Mouse (Mus musculus) lung, postnatal 0 days (tissue): ENCODE results near the gene Dpm3. TPM values are rescaled to one million over a fixed set of nuclear protein-coding genes. Genes with fewer than 3 reads are reported as not detected.

ENCODE experiments used
- ATAC-seq: fragments of 200-750 bp; cut with Nextera tagmentation; 2 replicates; pipeline ENCODE4 v1.8.0; 2017; ENCODE audit warnings: moderate library complexity
- DNase-seq: peaks from one replicate; pipeline ENCODE4 v3.0.0-alpha.2; 2016; ENCODE audit warnings: low spot score
- H3K27ac ChIP-seq: fragments of 300-500 bp; sonication (generic); 2 replicates; pipeline ENCODE4 v1.5.1; 2014; ENCODE audit warnings: antibody characterized with exemption, mild to moderate bottlenecking, low read length, mixed read lengths
- H3K27me3 ChIP-seq: fragments of 300-500 bp; sonication (generic); replicated peaks from 2 replicates; pipeline ENCODE4 v1.6.1; 2014; ENCODE audit warnings: low read length, mixed read lengths; ENCODE audit not compliant: insufficient read depth
- H3K36me3 ChIP-seq: fragments of 300-500 bp; sonication (generic); 2 replicates; pipeline ENCODE4 v1.6.1; 2014; ENCODE audit warnings: low read length, mixed read lengths; ENCODE audit not compliant: insufficient read depth
- H3K4me1 ChIP-seq: fragments of 300-500 bp; sonication (generic); 2 replicates; pipeline ENCODE4 v1.6.1; 2014; ENCODE audit warnings: antibody characterized with exemption, low read depth, low read length, mixed read lengths; ENCODE audit not compliant: insufficient read depth
- H3K4me2 ChIP-seq: fragments of 300-500 bp; sonication (generic); replicated peaks from 2 replicates; pipeline ENCODE4 v1.6.1; 2014; ENCODE audit warnings: low read depth, mild to moderate bottlenecking, low read length, moderate library complexity, mixed read lengths
- H3K4me3 ChIP-seq: fragments of 300-500 bp; sonication (generic); 2 replicates; pipeline ENCODE4 v1.5.1; 2014; ENCODE audit warnings: low read depth, low read length
- H3K9ac ChIP-seq: fragments of 300-500 bp; sonication (generic); replicated peaks from 2 replicates; pipeline ENCODE4 v1.6.1; 2014; ENCODE audit warnings: low read depth, mild to moderate bottlenecking
- H3K9me3 ChIP-seq: fragments of 300-500 bp; sonication (generic); 2 replicates; pipeline ENCODE4 v1.6.1; 2016; ENCODE audit warnings: low read length, mixed read lengths
- CTCF ChIP-seq: IDR thresholded peaks from 2 replicates; pipeline ENCODE4 v1.5.1; 2016; ENCODE audit warnings: antibody characterized with exemption, mild to moderate bottlenecking
- EP300 ChIP-seq: IDR thresholded peaks from 2 replicates; pipeline ENCODE4 v1.6.1; 2016; ENCODE audit warnings: antibody characterized with exemption, mild to moderate bottlenecking, control low read depth
- WGBS: fragments of 180-500 bp; shearing (Covaris S2); extraction: QIAGEN DNeasy Blood & Tissue Kit; methylation state at CpG from one replicate; pipeline ENCODE4 v1.1.7; 2014; 5-methylcytosine and 5-hydroxymethylcytosine counted together
- polyA plus RNA-seq: library from polyadenylated mRNA; unstranded; fragments of >200 nt; fragmentation: Nextera tagmentation; extraction: Ambion mirVana; gene quantifications from 2 replicates; pipeline ENCODE4 v1.2.1, GENCODE M21; 2015

The Dpm3 gene
- polyA plus RNA-seq = 125 and 136 TPM in 2 replicates

DNA sequence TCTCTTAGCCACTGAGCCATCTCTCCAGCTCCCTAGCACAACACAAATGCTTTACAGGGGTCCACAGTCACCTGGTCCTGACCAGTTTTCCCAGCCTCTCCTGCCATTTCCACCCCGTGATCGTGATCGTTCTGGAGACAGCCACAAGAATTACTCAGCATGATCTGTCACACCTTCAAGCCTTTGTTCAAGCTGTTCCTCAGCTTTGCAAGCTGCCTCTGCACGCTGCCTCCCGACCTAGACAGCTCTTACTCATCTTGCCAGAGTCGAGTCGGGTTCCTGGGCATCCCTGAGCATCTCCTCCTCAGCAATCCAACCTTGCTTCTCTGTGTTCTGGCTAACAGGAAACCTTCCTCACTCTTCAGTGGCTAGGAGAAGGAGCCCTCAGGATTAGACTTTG lies at the start of gene Dpm3:
Gene Dpm3 (plus strand): TSS at position 283 of the 400 bp plus-strand sequence.
- H3K27me3 ChIP-seq = no peaks in the 10 kb centered on the region
- no peaks in the 10 kb centered on the region for H3K9me3 ChIP-seq
- ATAC-seq = no peak
- H3K27ac ChIP-seq = no peak within 1 kb of the TSS
- no peak within 1 kb of the TSS for H3K9ac ChIP-seq
- H3K4me1 ChIP-seq = no peaks in the 10 kb centered on the region
- no peak within 1 kb of the TSS for H3K4me3 ChIP-seq
- no peak for DNase-seq
- no peak for TF ChIP-seq CTCF
- no peak for TF ChIP-seq EP300
- 48% methylated on average over 7 of the region's 7 CpGs for WGBS
- no peaks in the 10 kb centered on the region for H3K36me3 ChIP-seq
- H3K4me2 ChIP-seq = no peak within 1 kb of the TSS

DNA sequence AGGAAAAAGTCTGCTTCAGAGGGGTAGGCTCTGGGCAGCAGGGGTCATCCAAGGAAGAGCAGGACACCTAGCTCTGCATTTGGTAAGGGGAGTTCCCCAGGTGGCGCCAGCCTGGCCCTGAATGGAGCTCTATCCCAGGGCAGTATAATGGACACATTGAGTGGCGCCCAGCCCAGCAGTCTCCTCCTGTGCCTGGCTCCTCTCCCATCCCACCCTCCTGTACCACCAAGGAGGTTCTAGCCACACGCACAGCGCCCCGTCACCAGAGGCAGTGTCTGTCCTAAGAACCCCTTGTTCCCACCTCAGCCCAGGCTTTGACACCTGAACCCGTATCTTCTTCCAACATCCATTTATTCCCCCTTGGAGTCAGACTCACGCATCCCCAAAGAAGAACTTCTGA lies 49.4 kb upstream of the Dpm3 start:
- Histone ChIP-seq H3K27me3 (no peaks in the 10 kb centered on the region), H3K36me3 (peaks cover 32% of the 10 kb centered on the region), H3K4me1 (peaks cover 4% of the 10 kb centered on the region; the same call in 1 of the 2 replicates), H3K9me3 (no peaks in the 10 kb centered on the region), H3K4me2 (no peak overlapping the region), H3K4me3 (no peak overlapping the region), H3K27ac (no peak overlapping the region), H3K9ac (no peak overlapping the region)
- DNase-seq = no peak
- ATAC-seq = no peak
- WGBS = 94% methylated on average over 7 of the region's 7 CpGs
- TF ChIP-seq EP300 (no peak), CTCF (no peak)

- Histone ChIP-seq H3K36me3 (peaks cover 31% of the 10 kb centered on the region), H3K9me3 (no peaks in the 10 kb centered on the region), H3K4me3 (no peak overlapping the region), H3K4me1 (peaks cover 6% of the 10 kb centered on the region; the same call in 1 of the 2 replicates), H3K27ac (no peak overlapping the region), H3K4me2 (no peak overlapping the region), H3K9ac (no peak overlapping the region), H3K27me3 (no peaks in the 10 kb centered on the region)
- no peak for TF ChIP-seq CTCF
- TF ChIP-seq EP300 = no peak
- WGBS = 52% methylated on average over 13 of the region's 13 CpGs
- ATAC-seq (no peak), DNase-seq (no peak)
These were observed 49.0 kb upstream of the Dpm3 start for GRCm38 (mm10) chr3:89210162-89210561.

- H3K27me3 ChIP-seq = no peaks in the 10 kb centered on the region
- DNase-seq = no peak
- 60% methylated on average over 7 of the region's 7 CpGs for WGBS
- peaks cover 28% of the 10 kb centered on the region for H3K36me3 ChIP-seq
- ATAC-seq = no peak
- no peak overlapping the region for H3K4me3 ChIP-seq
- TF ChIP-seq CTCF (no peak), EP300 (no peak)
- no peak overlapping the region for H3K4me2 ChIP-seq
- H3K9me3 ChIP-seq = no peaks in the 10 kb centered on the region
- no peak overlapping the region for H3K27ac ChIP-seq
- no peak overlapping the region for H3K9ac ChIP-seq
- H3K4me1 ChIP-seq = peaks cover 11% of the 10 kb centered on the region; the same call in 1 of the 2 replicates
These were observed 48.4 kb upstream of the Dpm3 start for GRCm38 (mm10) chr3:89210731-89211130.

DNA sequence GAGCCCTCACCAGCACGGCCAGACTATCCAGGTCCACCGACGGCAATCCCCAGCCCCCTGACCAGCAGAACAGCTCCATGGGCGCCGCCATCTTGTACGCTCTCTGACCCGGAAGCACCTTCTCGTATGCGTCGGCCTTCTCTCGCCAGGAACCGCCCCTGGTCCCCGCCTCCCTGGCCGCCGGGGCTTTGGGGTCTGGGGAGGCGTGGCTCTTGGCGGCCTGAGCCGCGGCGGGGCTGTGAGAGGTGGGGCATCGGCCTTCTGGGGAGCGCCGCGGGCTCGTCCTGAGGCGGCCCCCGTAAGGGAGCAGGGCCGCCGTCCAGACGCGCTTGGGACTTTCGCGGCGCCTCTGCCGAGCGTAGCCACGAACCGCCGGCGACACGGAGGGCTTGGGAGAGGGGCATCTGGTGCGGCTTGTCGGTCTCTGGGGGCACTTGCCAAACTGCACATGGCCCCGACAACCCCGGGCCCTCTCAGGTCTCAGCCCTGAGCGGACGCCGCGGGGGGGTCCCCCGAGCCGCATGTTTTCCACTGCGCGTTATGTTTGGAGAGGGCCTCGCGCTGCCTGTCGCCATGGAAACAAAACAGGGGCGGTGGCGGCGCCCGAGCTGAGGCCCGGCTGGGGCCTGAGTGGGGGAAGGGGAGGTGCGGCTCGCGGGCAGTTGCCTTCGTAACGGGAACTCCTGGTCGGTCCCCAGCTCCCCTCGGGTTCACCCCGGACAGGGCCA lies 45.2 kb upstream of the Dpm3 start:
- peak; percentile 98 for DNase-seq
- no peak; the same call in 1 of the 2 replicates for TF ChIP-seq EP300
- TF ChIP-seq CTCF = no peak
- H3K9me3 ChIP-seq = no peaks in the 10 kb centered on the region

DNA sequence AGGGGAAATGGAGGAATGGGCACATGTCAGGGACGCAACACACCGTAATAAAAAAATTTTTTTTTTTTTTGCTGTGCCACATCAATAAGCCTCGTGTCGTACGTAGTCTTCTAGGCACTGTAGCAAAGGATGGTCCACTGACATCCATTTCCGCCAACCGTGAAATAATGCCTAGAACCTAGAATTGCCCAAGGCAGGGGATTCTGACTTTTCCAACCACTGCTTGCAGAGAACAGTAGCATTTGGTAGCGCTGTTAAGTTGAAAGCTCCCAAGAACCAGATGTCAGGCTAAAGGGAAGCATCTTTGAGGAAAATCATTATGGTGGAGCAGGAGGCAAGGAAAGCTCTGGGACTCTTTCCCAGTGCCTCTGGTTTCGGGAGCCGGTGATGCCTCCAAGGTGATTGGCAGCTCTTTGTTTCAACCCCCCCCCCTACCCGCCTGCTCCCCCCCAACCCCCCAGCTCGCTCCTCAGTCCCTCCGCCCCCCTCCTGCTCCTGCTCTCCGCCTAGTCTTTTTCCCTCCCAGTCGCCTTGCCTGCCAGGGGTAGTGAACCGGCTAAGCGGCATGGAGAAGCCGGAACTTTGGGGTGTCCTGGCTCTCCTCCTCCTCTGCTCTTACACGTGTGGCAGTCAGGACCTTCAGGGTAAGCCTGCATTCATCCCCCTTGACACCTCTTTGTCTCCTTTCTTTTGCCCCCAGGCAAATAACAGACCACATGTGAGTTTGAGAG lies 44.3 kb upstream of the Dpm3 start, which contains the start of gene Thbs3:
Gene Thbs3 (plus strand): TSS at position 500 of the 731 bp plus-strand sequence.
- ATAC-seq (no peak), DNase-seq (peak; percentile 56)
- Histone ChIP-seq H3K9ac (peak within 1 kb of the TSS; percentile 51), H3K9me3 (no peaks in the 10 kb centered on the region), H3K4me2 (peak within 1 kb of the TSS; percentile 69), H3K27ac (peak within 1 kb of the TSS; percentile 94), H3K36me3 (0 out of 2 replicates have a peak, but pooled peaks cover under 1% of the 10 kb centered on the region), H3K4me1 (peaks cover 12% of the 10 kb centered on the region; the same call in 1 of the 2 replicates), H3K4me3 (peak within 1 kb of the TSS; percentile 59), H3K27me3 (no peaks in the 10 kb centered on the region)
- WGBS = under 1% methylated on average over 19 of the region's 19 CpGs
- TF ChIP-seq CTCF = no peak
- TF ChIP-seq EP300 = no peak

More for the DNA sequence above, 45.2 kb upstream of the Dpm3 start:
- no peaks in the 10 kb centered on the region for H3K27me3 ChIP-seq
- H3K4me2 ChIP-seq = peak overlapping the region; percentile 69
- under 1% methylated on average over 61 of the region's 69 CpGs for WGBS
- H3K9ac ChIP-seq = peak overlapping the region; percentile 51
- H3K36me3 ChIP-seq = 0 out of 2 replicates have a peak, but pooled peaks cover 5% of the 10 kb centered on the region
- peaks cover 12% of the 10 kb centered on the region; the same call in 1 of the 2 replicates for H3K4me1 ChIP-seq
- ATAC-seq = peak; percentile 90
- H3K27ac ChIP-seq = peak overlapping the region; percentile 94
- peak overlapping the region; percentile 59 for H3K4me3 ChIP-seq
